Mouse (Mus musculus) forebrain, embryonic 13.5 days (tissue): ENCODE measurements at regions not wholly inside any gene's neighbourhood (a gene's known extent, or its start where the extent isn't known, plus 50 kb on each side); places are given as distances from the start of the nearest gene placed in this dataset.

Experiments
- ATAC-seq: fragments of 200-750 bp; cut with Nextera tagmentation; 2 replicates; pipeline ENCODE4 v1.8.0; 2017
- H3K27ac ChIP-seq: fragments of 300-500 bp; sonication (generic); 2 replicates; pipeline ENCODE4 v1.5.1; 2015; ENCODE audit warnings: inconsistent platforms, mild to moderate bottlenecking, moderate library complexity
- H3K27me3 ChIP-seq: fragments of 300-500 bp; sonication (generic); 2 replicates; pipeline ENCODE4 v1.6.1; 2015; ENCODE audit warnings: mild to moderate bottlenecking, inconsistent platforms
- H3K36me3 ChIP-seq: fragments of 300-500 bp; sonication (generic); 2 replicates; pipeline ENCODE4 v1.6.1; 2015; ENCODE audit warnings: mild to moderate bottlenecking, inconsistent platforms; ENCODE audit not compliant: poor library complexity, severe bottlenecking
- H3K4me1 ChIP-seq: fragments of 300-500 bp; sonication (generic); 2 replicates; pipeline ENCODE4 v1.6.1; 2015; ENCODE audit warnings: inconsistent platforms
- H3K4me2 ChIP-seq: fragments of 300-500 bp; sonication (generic); 2 replicates; pipeline ENCODE4 v1.6.1; 2015; ENCODE audit warnings: inconsistent platforms, mild to moderate bottlenecking, moderate library complexity
- H3K4me3 ChIP-seq: fragments of 300-500 bp; sonication (generic); 2 replicates; pipeline ENCODE4 v1.5.1; 2015; ENCODE audit warnings: mild to moderate bottlenecking, inconsistent platforms
- H3K9ac ChIP-seq: fragments of 300-500 bp; sonication (generic); 2 replicates; pipeline ENCODE4 v1.6.1; 2015; ENCODE audit warnings: mild to moderate bottlenecking, inconsistent platforms
- H3K9me3 ChIP-seq: fragments of 300-500 bp; sonication (generic); replicated peaks from 2 replicates; pipeline ENCODE4 v1.6.1; 2016; ENCODE audit warnings: inconsistent platforms
- WGBS: fragments of 180-500 bp; shearing (Covaris S2); methylation state at CpG from one replicate; pipeline ENCODE4 v1.1.7; 2015; 5-methylcytosine and 5-hydroxymethylcytosine counted together

DNA sequence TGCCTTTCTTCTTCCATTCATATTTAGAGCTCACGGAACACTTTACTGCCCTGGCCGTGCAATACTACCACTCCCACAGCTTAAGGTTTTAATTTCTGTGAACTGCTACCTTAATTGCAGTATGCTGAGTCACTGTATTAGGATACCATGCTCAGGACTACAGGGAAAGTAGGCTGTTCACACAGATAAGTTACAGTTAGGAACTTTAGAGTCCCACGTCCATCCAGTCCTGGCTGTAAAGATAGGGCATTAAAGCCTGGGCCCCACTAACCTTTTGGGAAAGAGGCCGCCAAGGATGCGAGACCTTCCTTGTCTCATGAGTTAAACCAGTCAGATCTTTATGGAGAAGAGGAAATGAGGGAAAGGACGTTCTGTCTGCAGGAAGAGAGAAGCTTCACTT lies 574.6 kb downstream of the Stpg2 start:
- Histone ChIP-seq H3K4me2 (no peak overlapping the region), H3K36me3 (no peaks in the 10 kb centered on the region), H3K27me3 (no peaks in the 10 kb centered on the region), H3K9me3 (no peaks in the 10 kb centered on the region), H3K27ac (no peak overlapping the region), H3K9ac (no peak overlapping the region), H3K4me1 (no peaks in the 10 kb centered on the region; the same call in 1 of the 2 replicates), H3K4me3 (no peak overlapping the region)
- 80% methylated on average over 6 of the region's 6 CpGs for WGBS
- ATAC-seq, result no peak

- WGBS, result 23% methylated on average over 3 of the region's 3 CpGs
- no peak; the same call in 1 of the 2 replicates for ATAC-seq
- Histone ChIP-seq H3K4me3 (no peak overlapping the region), H3K9ac (no peak overlapping the region), H3K36me3 (no peaks in the 10 kb centered on the region), H3K9me3 (no peaks in the 10 kb centered on the region), H3K27ac (no peak overlapping the region), H3K4me2 (no peak overlapping the region), H3K4me1 (no peaks in the 10 kb centered on the region; the same call in 1 of the 2 replicates), H3K27me3 (no peaks in the 10 kb centered on the region)
Observed at GRCm38 (mm10) chr3:139783406-139783805, 577.9 kb downstream of the Stpg2 start.

- no peaks in the 10 kb centered on the region for H3K9me3 ChIP-seq
- no peak overlapping the region for H3K9ac ChIP-seq
- no peak for ATAC-seq
- 88% methylated on average over 1 of the region's 1 CpGs for WGBS
- no peak overlapping the region for H3K4me3 ChIP-seq
- no peaks in the 10 kb centered on the region; the same call in 1 of the 2 replicates for H3K4me1 ChIP-seq
- H3K27me3 ChIP-seq, result no peaks in the 10 kb centered on the region
- no peaks in the 10 kb centered on the region for H3K36me3 ChIP-seq
- H3K27ac ChIP-seq, result no peak overlapping the region
- H3K4me2 ChIP-seq, result no peak overlapping the region
Observed at GRCm38 (mm10) chr3:139786510-139786909, 581.0 kb downstream of the Stpg2 start.

GRCm38 (mm10) chr3:139788854-139789253 lies 583.4 kb downstream of the Stpg2 start:
- Histone ChIP-seq H3K4me1 (no peaks in the 10 kb centered on the region; the same call in 1 of the 2 replicates), H3K4me3 (no peak overlapping the region), H3K4me2 (no peak overlapping the region), H3K27me3 (no peaks in the 10 kb centered on the region), H3K27ac (no peak overlapping the region), H3K9me3 (no peaks in the 10 kb centered on the region), H3K9ac (no peak overlapping the region), H3K36me3 (no peaks in the 10 kb centered on the region)
- 83% methylated on average over 2 of the region's 2 CpGs for WGBS
- ATAC-seq, result no peak

DNA sequence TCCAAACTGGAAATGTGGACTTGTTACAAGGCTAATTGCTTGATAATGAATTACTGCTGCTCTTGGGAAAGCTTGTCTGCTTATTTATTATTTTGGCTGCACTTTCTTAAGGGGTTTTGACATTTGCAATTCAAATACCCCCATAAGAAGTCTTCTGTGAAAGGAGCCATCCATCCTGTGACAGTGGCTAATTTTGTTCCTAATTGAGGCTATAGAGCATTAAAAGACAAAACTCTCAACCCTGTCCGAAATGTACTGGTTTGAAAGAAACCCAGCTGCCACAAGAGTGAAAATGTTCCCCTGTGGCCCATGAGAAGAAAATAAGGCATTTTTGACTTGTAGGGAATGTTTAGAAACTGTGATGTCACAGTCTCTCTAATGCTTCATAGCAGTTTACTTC lies 591.2 kb downstream of the Stpg2 start:
- H3K4me1 ChIP-seq, result peaks cover 13% of the 10 kb centered on the region; the same call in 1 of the 2 replicates

DNA sequence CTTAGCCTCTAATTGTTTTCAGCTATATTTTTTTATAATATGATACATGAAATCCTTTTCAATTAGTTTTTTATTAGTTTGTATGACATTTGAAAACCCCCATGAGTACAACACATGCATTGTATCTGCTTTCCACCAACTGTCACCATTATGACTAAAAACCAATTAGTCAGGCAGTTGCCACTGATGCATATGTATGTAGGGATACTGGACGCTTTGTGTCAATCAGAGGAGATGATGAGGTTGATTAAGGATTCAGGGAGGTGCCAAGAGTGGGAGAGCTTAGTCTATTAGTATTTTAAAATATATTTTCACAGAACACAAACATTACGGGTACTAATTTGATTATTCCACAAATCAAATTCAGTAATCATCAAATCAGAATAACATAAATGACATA lies 593.6 kb downstream of the Stpg2 start:
- Histone ChIP-seq H3K4me1 (peaks cover 21% of the 10 kb centered on the region), H3K27ac (no peak overlapping the region), H3K36me3 (no peaks in the 10 kb centered on the region), H3K9ac (no peak overlapping the region), H3K4me2 (no peak overlapping the region), H3K4me3 (no peak overlapping the region), H3K27me3 (no peaks in the 10 kb centered on the region), H3K9me3 (no peaks in the 10 kb centered on the region)
- ATAC-seq, result peak; percentile 55
- WGBS, result 52% methylated on average over 2 of the region's 2 CpGs

More for the DNA sequence above, 591.2 kb downstream of the Stpg2 start:
- peak; percentile 82 for ATAC-seq
- 37% methylated on average over 1 of the region's 1 CpGs for WGBS
- no peaks in the 10 kb centered on the region for H3K9me3 ChIP-seq
- no peak overlapping the region for H3K4me2 ChIP-seq
- no peak overlapping the region for H3K9ac ChIP-seq
- no peak overlapping the region for H3K4me3 ChIP-seq
- no peaks in the 10 kb centered on the region for H3K36me3 ChIP-seq
- H3K27ac ChIP-seq, result no peak overlapping the region
- H3K27me3 ChIP-seq, result no peaks in the 10 kb centered on the region

- H3K36me3 ChIP-seq, result no peaks in the 10 kb centered on the region
- ATAC-seq, result peak; percentile 80; the same call in 1 of the 2 replicates
Observed at GRCm38 (mm10) chr3:139802716-139803710, 597.5 kb downstream of the Stpg2 start.

DNA sequence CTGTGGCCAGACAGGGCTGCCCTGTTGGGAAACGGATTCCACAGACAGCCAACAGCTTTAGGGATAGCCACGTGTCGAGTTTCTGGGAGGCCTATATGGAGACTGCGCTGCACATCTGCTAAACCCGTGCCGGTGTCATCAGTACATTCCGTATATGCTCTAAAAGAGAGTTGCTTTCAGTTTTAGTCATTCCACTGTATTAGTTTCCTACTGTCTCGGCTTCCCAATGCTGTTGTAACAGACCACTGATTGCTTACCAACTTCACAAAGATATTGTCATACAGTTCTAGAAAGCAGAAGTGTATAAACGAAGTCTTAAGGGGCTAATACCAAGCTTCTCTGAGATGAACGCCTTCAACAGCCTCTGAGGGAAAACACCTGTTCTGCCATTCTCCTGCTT lies 622.5 kb downstream of the Stpg2 start:
- Histone ChIP-seq H3K4me1 (no peaks in the 10 kb centered on the region), H3K9me3 (no peaks in the 10 kb centered on the region), H3K27me3 (no peaks in the 10 kb centered on the region), H3K4me3 (no peak overlapping the region), H3K36me3 (no peaks in the 10 kb centered on the region), H3K27ac (no peak overlapping the region), H3K9ac (no peak overlapping the region), H3K4me2 (no peak overlapping the region)
- WGBS, result 85% methylated on average over 10 of the region's 10 CpGs
- no peak for ATAC-seq

More at GRCm38 (mm10) chr3:139802716-139803710, 597.5 kb downstream of the Stpg2 start:
- no peaks in the 10 kb centered on the region for H3K27me3 ChIP-seq
- H3K4me1 ChIP-seq, result peaks cover 9% of the 10 kb centered on the region
- 30% methylated on average over 7 of the region's 7 CpGs for WGBS
- H3K4me2 ChIP-seq, result no peak overlapping the region
- no peaks in the 10 kb centered on the region for H3K9me3 ChIP-seq
- no peak overlapping the region for H3K9ac ChIP-seq
- H3K27ac ChIP-seq, result no peak overlapping the region
- no peak overlapping the region for H3K4me3 ChIP-seq

DNA sequence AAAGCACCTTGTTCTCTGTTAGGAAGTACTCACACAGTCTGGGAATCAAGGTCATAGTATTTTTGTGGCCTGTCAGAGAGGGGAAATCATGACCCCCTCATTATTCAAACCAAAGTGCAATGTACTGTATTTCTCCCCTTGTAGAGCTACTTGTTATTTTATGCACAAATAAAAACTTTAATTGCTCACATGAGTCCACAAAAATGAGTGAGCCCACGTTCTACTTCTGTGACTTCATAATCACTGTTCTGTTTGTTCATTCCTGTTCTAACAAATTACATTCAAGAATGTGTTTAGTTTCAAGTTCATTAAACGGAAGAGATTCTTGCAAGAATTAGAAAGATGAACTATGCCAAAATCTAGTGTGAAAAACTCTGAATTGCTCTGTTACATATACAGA lies 623.1 kb downstream of the Stpg2 start:
- WGBS, result 74% methylated on average over 2 of the region's 2 CpGs
- no peaks in the 10 kb centered on the region for H3K9me3 ChIP-seq
- no peak overlapping the region for H3K4me3 ChIP-seq
- no peak overlapping the region for H3K4me2 ChIP-seq
- H3K36me3 ChIP-seq, result no peaks in the 10 kb centered on the region
- no peaks in the 10 kb centered on the region for H3K27me3 ChIP-seq
- no peak overlapping the region for H3K27ac ChIP-seq
- H3K9ac ChIP-seq, result no peak overlapping the region
- ATAC-seq, result no peak
- no peaks in the 10 kb centered on the region for H3K4me1 ChIP-seq

DNA sequence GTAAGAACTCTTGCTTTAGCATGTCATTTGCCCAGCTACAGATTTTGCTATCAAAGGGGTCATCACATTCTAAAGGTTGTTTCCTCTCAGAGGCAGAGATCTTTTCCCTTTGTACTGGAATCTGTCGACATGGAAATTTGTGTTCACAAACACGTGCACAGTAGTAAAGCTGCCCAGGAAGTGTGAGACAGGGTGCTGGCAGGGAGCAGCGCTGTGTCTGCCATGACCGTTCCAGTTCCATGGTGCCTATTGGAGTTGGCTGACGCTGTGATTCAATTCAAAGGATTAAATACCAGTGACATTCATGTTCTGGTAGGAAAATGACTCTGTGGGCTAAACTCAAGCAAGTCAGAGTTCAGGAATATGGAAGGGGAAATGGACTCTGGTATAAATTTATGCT lies 627.1 kb downstream of the Stpg2 start:
- Histone ChIP-seq H3K4me3 (no peak overlapping the region), H3K27ac (no peak overlapping the region), H3K4me2 (no peak overlapping the region), H3K4me1 (no peaks in the 10 kb centered on the region), H3K9me3 (no peaks in the 10 kb centered on the region), H3K9ac (no peak overlapping the region), H3K27me3 (no peaks in the 10 kb centered on the region), H3K36me3 (no peaks in the 10 kb centered on the region)
- WGBS, result 85% methylated on average over 5 of the region's 5 CpGs
- no peak for ATAC-seq

GRCm38 (mm10) chr3:139842015-139842414 lies 636.5 kb downstream of the Stpg2 start:
- Histone ChIP-seq H3K27me3 (no peaks in the 10 kb centered on the region), H3K9me3 (no peaks in the 10 kb centered on the region), H3K4me2 (no peak overlapping the region), H3K4me3 (no peak overlapping the region), H3K4me1 (no peaks in the 10 kb centered on the region), H3K9ac (no peak overlapping the region), H3K36me3 (no peaks in the 10 kb centered on the region), H3K27ac (no peak overlapping the region)
- WGBS, result 93% methylated on average over 3 of the region's 3 CpGs
- ATAC-seq, result no peak

DNA sequence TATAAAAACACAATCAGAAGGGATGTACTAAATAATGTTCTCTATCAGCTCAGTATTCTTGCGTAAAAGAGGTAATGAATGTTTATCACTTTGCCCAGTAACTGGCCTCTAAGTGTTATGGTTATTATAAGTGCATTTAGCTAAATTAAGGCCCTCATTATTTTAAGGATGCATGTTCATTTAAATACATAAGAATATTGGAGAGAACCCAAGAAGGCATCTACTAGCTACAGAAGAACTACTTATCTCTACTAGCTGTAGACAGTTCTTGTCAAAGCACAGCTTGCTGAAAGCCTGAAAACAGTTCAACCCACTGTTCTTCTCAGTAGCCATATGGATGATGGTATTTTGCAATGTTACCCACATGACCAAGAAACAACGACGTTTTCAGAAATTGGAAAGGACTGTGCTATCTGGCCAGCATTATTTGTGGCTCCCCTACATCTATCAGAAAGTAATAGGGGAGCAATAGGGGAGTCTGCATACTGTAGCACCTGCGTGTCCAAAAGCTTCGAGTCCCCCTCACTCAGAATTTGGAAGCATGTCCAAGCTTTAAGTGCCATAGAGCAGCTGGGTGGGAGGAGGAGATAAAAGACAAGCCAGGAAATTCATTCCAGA lies 637.6 kb downstream of the Stpg2 start:
- Histone ChIP-seq H3K9ac (no peak overlapping the region), H3K27me3 (no peaks in the 10 kb centered on the region), H3K36me3 (no peaks in the 10 kb centered on the region), H3K9me3 (no peaks in the 10 kb centered on the region), H3K4me1 (no peaks in the 10 kb centered on the region), H3K4me2 (no peak overlapping the region), H3K4me3 (no peak overlapping the region), H3K27ac (no peak overlapping the region)
- 90% methylated on average over 5 of the region's 5 CpGs for WGBS
- ATAC-seq, result peak; percentile 82; the same call in 1 of the 2 replicates
